Mouse (Mus musculus) CH12.LX (cell line): ENCODE measurements at regions not wholly inside any gene's neighbourhood (a gene's known extent, or its start where the extent isn't known, plus 50 kb on each side); places are given as distances from the start of the nearest gene placed in this dataset.

Experiments used
- NELFE ChIP-seq: IDR thresholded peaks from 2 replicates; pipeline ENCODE4 v1.6.1; 2011; ENCODE audit warnings: low read depth, low read length, improper control_type of control experiment
- POLR2A ChIP-seq: IDR thresholded peaks from 2 replicates; pipeline ENCODE4 v1.6.1; 2011; ENCODE audit warnings: low read depth, mild to moderate bottlenecking, improper control_type of control experiment, low read length
- USF1 ChIP-seq: IDR thresholded peaks from 2 replicates; pipeline ENCODE4 v1.6.1; 2014; ENCODE audit warnings: low read depth, mild to moderate bottlenecking, inconsistent platforms, low read length, improper control_type of control experiment

- TF ChIP-seq POLR2A (no peak), USF1 (no peak), NELFE (no peak)
These were observed 191.4 kb downstream of the Adcyap1 start for GRCm38 (mm10) chr17:93390256-93390655.
